Mouse (Mus musculus) CH12.LX (cell line): ENCODE data around the gene Fam229b. TPM values are rescaled to one million over a fixed set of nuclear protein-coding genes. Genes with fewer than 3 reads are reported as not detected.

ENCODE experiments used
- DNase-seq: peaks from one replicate; pipeline ENCODE4 v3.0.0-alpha.2; 2013; ENCODE audit errors: extremely low read depth
- H3K27ac ChIP-seq: 2 replicates; pipeline ENCODE4 v1.5.1; 2012; ENCODE audit warnings: low read depth, mild to moderate bottlenecking, control low read depth, moderate library complexity; ENCODE audit not compliant: insufficient read depth
- H3K27me3 ChIP-seq: replicated peaks from 2 replicates; pipeline ENCODE3; 2012; ENCODE audit warnings: inconsistent platforms
- H3K36me3 ChIP-seq, 2 experiments: replicated peaks in 1 of 2; 2 replicates each; pipeline versions ENCODE3 to v1.6.1; 2012; ENCODE audit warnings: inconsistent platforms in 1 of 2, low read length in 1 of 2, mild to moderate bottlenecking in 1 of 2, mixed read lengths in 1 of 2, moderate library complexity in 1 of 2; ENCODE audit not compliant: control insufficient read depth in 1 of 2, insufficient read depth in 1 of 2
- H3K4me1 ChIP-seq, 2 experiments: 2 replicates each; pipeline ENCODE4 v1.6.1; 2012; ENCODE audit warnings: inconsistent platforms in 1 of 2, moderate library complexity in 1 of 2; ENCODE audit not compliant: insufficient read depth in 2 of 2, control insufficient read depth in 1 of 2
- H3K4me2 ChIP-seq: 2 replicates; pipeline ENCODE4 v1.6.1; 2012; ENCODE audit warnings: low read depth, mild to moderate bottlenecking, control low read depth; ENCODE audit not compliant: poor library complexity, insufficient read depth, severe bottlenecking
- H3K4me3 ChIP-seq, 3 experiments: fragments of 150-350 bp in 1 of 3; sonication (generic) in 1 of 3; replicated peaks in 1 of 3; 2 replicates each; pipeline versions ENCODE3 to v1.5.1; 2011 to 2012; ENCODE audit warnings: low read depth in 2 of 3, low read length in 2 of 3, mild to moderate bottlenecking in 2 of 3, moderate library complexity in 2 of 3, control low read depth in 1 of 3, improper control_type of control experiment in 1 of 3, inconsistent platforms in 1 of 3, mixed read lengths in 1 of 3; ENCODE audit not compliant: poor library complexity in 1 of 3
- H3K79me2 ChIP-seq: replicated peaks from 2 replicates; pipeline ENCODE4 v1.6.1; 2012; ENCODE audit warnings: mild to moderate bottlenecking, moderate library complexity; ENCODE audit not compliant: control insufficient read depth, poor library complexity, insufficient read depth, severe bottlenecking; ENCODE audit errors: extremely low read depth
- H3K9ac ChIP-seq: 2 replicates; pipeline ENCODE4 v1.6.1; 2012; ENCODE audit warnings: low read depth, mild to moderate bottlenecking, control low read depth, moderate library complexity; ENCODE audit not compliant: insufficient read depth
- H3K9me3 ChIP-seq: replicated peaks from 2 replicates; pipeline ENCODE3; 2012; ENCODE audit warnings: low read length, inconsistent platforms, mixed read lengths
- BHLHE40 ChIP-seq: IDR thresholded peaks from 2 replicates; pipeline ENCODE4 v1.6.1; 2011; ENCODE audit warnings: mild to moderate bottlenecking, low read depth, low read length, improper control_type of control experiment
- CHD1 ChIP-seq: IDR thresholded peaks from 2 replicates; pipeline ENCODE4 v1.6.1; 2012; ENCODE audit warnings: low read depth, low read length, improper control_type of control experiment, inconsistent platforms
- CHD2 ChIP-seq: IDR thresholded peaks from 2 replicates; pipeline ENCODE4 v1.6.1; 2011; ENCODE audit warnings: low read length, improper control_type of control experiment
- CTCF ChIP-seq, 2 experiments: IDR thresholded peaks in 1 of 2; conservative IDR thresholded peaks in 1 of 2; 2 replicates each; pipeline ENCODE4 v1.5.1; 2011 to 2012; ENCODE audit warnings: low read depth in 2 of 2, low read length in 2 of 2, improper control_type of control experiment in 1 of 2, inconsistent platforms in 1 of 2, mild to moderate bottlenecking in 1 of 2, moderate library complexity in 1 of 2
- E2F4 ChIP-seq: IDR thresholded peaks from 2 replicates; pipeline ENCODE4 v1.6.1; 2011; ENCODE audit warnings: low read depth, low read length, improper control_type of control experiment; ENCODE audit not compliant: insufficient replicate concordance
- ELF1 ChIP-seq: IDR thresholded peaks from 2 replicates; pipeline ENCODE4 v1.6.1; 2014; ENCODE audit warnings: low read depth, mild to moderate bottlenecking, inconsistent platforms, low read length, improper control_type of control experiment
- EP300 ChIP-seq: IDR thresholded peaks from 2 replicates; pipeline ENCODE4 v1.6.1; 2011; ENCODE audit warnings: low read length, improper control_type of control experiment
- ETS1 ChIP-seq: conservative IDR thresholded peaks from 2 replicates; pipeline ENCODE4 v1.6.1; 2012; ENCODE audit warnings: low read depth, mild to moderate bottlenecking, inconsistent platforms, low read length, improper control_type of control experiment, moderate library complexity
- GABPA ChIP-seq: IDR thresholded peaks from 2 replicates; pipeline ENCODE4 v1.6.1; 2012; ENCODE audit warnings: low read depth, low read length, improper control_type of control experiment, inconsistent platforms; ENCODE audit not compliant: insufficient replicate concordance
- HCFC1 ChIP-seq: IDR thresholded peaks from 2 replicates; pipeline ENCODE4 v1.6.1; 2012; ENCODE audit warnings: low read depth, mild to moderate bottlenecking, inconsistent platforms, low read length, improper control_type of control experiment
- IRF4 ChIP-seq: IDR thresholded peaks from 2 replicates; pipeline ENCODE4 v1.6.1; 2014; ENCODE audit warnings: low read depth, mild to moderate bottlenecking, inconsistent platforms, low read length, improper control_type of control experiment
- KAT2A ChIP-seq: IDR thresholded peaks from 2 replicates; pipeline ENCODE4 v1.6.1; 2012; ENCODE audit warnings: low read length, improper control_type of control experiment, inconsistent platforms; ENCODE audit not compliant: insufficient replicate concordance
- MAFK ChIP-seq: IDR thresholded peaks from 2 replicates; pipeline ENCODE4 v1.6.1; 2011; ENCODE audit warnings: low read length, improper control_type of control experiment; ENCODE audit not compliant: insufficient replicate concordance
- MAX ChIP-seq: IDR thresholded peaks from 2 replicates; pipeline ENCODE4 v1.6.1; 2011; ENCODE audit warnings: low read length, improper control_type of control experiment
- MAZ ChIP-seq: IDR thresholded peaks from 2 replicates; pipeline ENCODE4 v1.6.1; 2012; ENCODE audit warnings: low read depth, mild to moderate bottlenecking, inconsistent platforms, low read length, improper control_type of control experiment, moderate library complexity
- MEF2A ChIP-seq: IDR thresholded peaks from 2 replicates; pipeline ENCODE4 v1.6.1; 2014; ENCODE audit warnings: low read depth, mild to moderate bottlenecking, inconsistent platforms, low read length, improper control_type of control experiment, borderline replicate concordance
- MXI1 ChIP-seq: IDR thresholded peaks from 2 replicates; pipeline ENCODE4 v1.6.1; 2011; ENCODE audit warnings: mild to moderate bottlenecking, low read depth, low read length, improper control_type of control experiment
- MYC ChIP-seq: IDR thresholded peaks from 2 replicates; pipeline ENCODE4 v1.6.1; 2011; ENCODE audit warnings: low read depth, mild to moderate bottlenecking, improper control_type of control experiment, low read length
- NELFE ChIP-seq: IDR thresholded peaks from 2 replicates; pipeline ENCODE4 v1.6.1; 2011; ENCODE audit warnings: low read depth, low read length, improper control_type of control experiment
- NRF1 ChIP-seq: IDR thresholded peaks from 2 replicates; pipeline ENCODE4 v1.6.1; 2014; ENCODE audit warnings: low read depth, mild to moderate bottlenecking, inconsistent platforms, low read length, improper control_type of control experiment, moderate library complexity
- PAX5 ChIP-seq: IDR thresholded peaks from 2 replicates; pipeline ENCODE4 v1.6.1; 2012; ENCODE audit warnings: low read length, inconsistent platforms, mixed read lengths
- POLR2A ChIP-seq: IDR thresholded peaks from 2 replicates; pipeline ENCODE4 v1.6.1; 2011; ENCODE audit warnings: low read depth, mild to moderate bottlenecking, improper control_type of control experiment, low read length
- POLR2AphosphoS2 ChIP-seq: IDR thresholded peaks from 2 replicates; pipeline ENCODE4 v1.6.1; 2011; ENCODE audit warnings: low read depth, low read length, improper control_type of control experiment
- RAD21 ChIP-seq: IDR thresholded peaks from 2 replicates; pipeline ENCODE4 v1.6.1; 2011; ENCODE audit warnings: low read depth, mild to moderate bottlenecking, low read length, improper control_type of control experiment, moderate library complexity
- RCOR1 ChIP-seq: conservative IDR thresholded peaks from 2 replicates; pipeline ENCODE4 v1.6.1; 2012; ENCODE audit warnings: low read depth, mild to moderate bottlenecking, inconsistent platforms, low read length, improper control_type of control experiment
- SIN3A ChIP-seq: IDR thresholded peaks from 2 replicates; pipeline ENCODE4 v1.6.1; 2012; ENCODE audit warnings: low read length, improper control_type of control experiment, inconsistent platforms
- SMC3 ChIP-seq: IDR thresholded peaks from 2 replicates; pipeline ENCODE4 v1.6.1; 2011; ENCODE audit warnings: low read depth, low read length, improper control_type of control experiment
- TBP ChIP-seq: conservative IDR thresholded peaks from 2 replicates; pipeline ENCODE4 v1.6.1; 2011; ENCODE audit warnings: low read depth, low read length, improper control_type of control experiment
- TCF12 ChIP-seq: IDR thresholded peaks from 2 replicates; pipeline ENCODE4 v1.6.1; 2014; ENCODE audit warnings: low read depth, mild to moderate bottlenecking, inconsistent platforms, low read length, improper control_type of control experiment
- UBTF ChIP-seq: IDR thresholded peaks from 2 replicates; pipeline ENCODE4 v1.6.1; 2012; ENCODE audit warnings: low read depth, mild to moderate bottlenecking, inconsistent platforms, low read length, improper control_type of control experiment, moderate library complexity
- USF1 ChIP-seq: IDR thresholded peaks from 2 replicates; pipeline ENCODE4 v1.6.1; 2014; ENCODE audit warnings: low read depth, mild to moderate bottlenecking, inconsistent platforms, low read length, improper control_type of control experiment
- USF2 ChIP-seq: conservative IDR thresholded peaks from 2 replicates; pipeline ENCODE4 v1.6.1; 2011; ENCODE audit warnings: low read depth, low read length, improper control_type of control experiment
- ZC3H11A ChIP-seq: IDR thresholded peaks from 2 replicates; pipeline ENCODE4 v1.6.1; 2012; ENCODE audit warnings: low read depth, mild to moderate bottlenecking, inconsistent platforms, low read length, improper control_type of control experiment
- ZKSCAN1 ChIP-seq: IDR thresholded peaks from 2 replicates; pipeline ENCODE4 v1.6.1; 2012; ENCODE audit warnings: low read depth, inconsistent platforms, low read length, improper control_type of control experiment, borderline replicate concordance
- ZMIZ1 ChIP-seq: IDR thresholded peaks from 2 replicates; pipeline ENCODE4 v1.6.1; 2012; ENCODE audit warnings: low read depth, mild to moderate bottlenecking, inconsistent platforms, low read length, improper control_type of control experiment
- ZNF384 ChIP-seq: IDR thresholded peaks from 2 replicates; pipeline ENCODE4 v1.6.1; 2012; ENCODE audit warnings: low read depth, low read length, improper control_type of control experiment, inconsistent platforms
- dilution Hi-C: fragments of 300-500 bp; cut with MboI; formaldehyde crosslinking; loops from 2 replicates; pipeline ENCODE4 v1.14.3; 2020; ENCODE audit warnings: low sequenced_read_pairs; ENCODE audit not compliant: extremely low pct_unique_long_range_greater_than_20kb, extremely low pct_ligation_motif_present
- in situ Hi-C: fragments of 300-500 bp; cut with MboI; formaldehyde crosslinking; loops from 3 replicates; pipeline ENCODE4 v1.14.3; 2019; ENCODE audit warnings: low sequenced_read_pairs, low pct_ligation_motif_present, low pct_unique_long_range_greater_than_20kb, mixed read lengths
- polyA plus RNA-seq: library from polyadenylated mRNA; unstranded; fragments of >175 nt; gene quantifications from 2 replicates; pipeline ENCODE4 v1.2.1, GENCODE M21; 2012; ENCODE audit warnings: low read depth; ENCODE audit not compliant: insufficient read length
- total RNA-seq, 2 experiments: library from RNA; depleted of rRNA; stranded (reverse); fragments of 300-350 nt in 1 of 2; fragments of >200 nt in 1 of 2; gene quantifications; 2 replicates each; pipeline ENCODE4 v1.2.3; 2012 to 2014

Gene Fam229b
- total RNA-seq (2012; rRNA removed) (8.2 and 11.2 TPM in 2 replicates), total RNA-seq (2014; rRNA removed) (17.3 and 18.3 TPM in 2 replicates), polyA plus RNA-seq (6.2 and 6.9 TPM in 2 replicates)

- peak; percentile 96 for DNase-seq
- H3K4me3 ChIP-seq = peak within 1 kb of the TSS; percentile 79 to 89 (median 81)
- H3K9ac ChIP-seq = peak within 1 kb of the TSS; percentile 42; the same call in 1 of the 2 replicates
- H3K4me2 ChIP-seq = peak within 1 kb of the TSS; percentile 61
- in situ Hi-C loops = no loop called here
- H3K79me2 ChIP-seq = peaks cover 8% of the 10 kb centered on the region
- H3K27me3 ChIP-seq = no peaks in the 10 kb centered on the region
- TF ChIP-seq EP300 (no peak), RCOR1 (no peak), RAD21 (no peak), BHLHE40 (no peak), MAFK (no peak), ZMIZ1 (peak; percentile 83; the same call in 1 of the 2 replicates), HCFC1 (peak; percentile 82), SIN3A (peak; percentile 70), MEF2A (no peak), ZNF384 (no peak), USF1 (no peak), E2F4 (peak; percentile 61; the same call in 1 of the 2 replicates), POLR2AphosphoS2 (peak; percentile 52; the same call in 1 of the 2 replicates), ZKSCAN1 (no peak), IRF4 (no peak), ELF1 (0 out of 2 replicates have a peak, but pooled peaks have one; percentile 43), SMC3 (no peak), POLR2A (peak; percentile 85), NRF1 (peak; percentile 80), KAT2A (no peak; the same call in 1 of the 2 replicates), MAZ (no peak), CTCF (conservative IDR thresholded peaks at IDR 0.05 in 1 of 2, IDR thresholded peaks at IDR 0.05 in 1 of 2; ENCODE audit: low read depth in 2 of 2, low read length in 2 of 2) (no peak), TBP (peak; percentile 87; the same call in 1 of the 2 replicates), MXI1 (peak; percentile 93), ETS1 (no peak), ZC3H11A (no peak), GABPA (no peak), UBTF (no peak), MAX (peak; percentile 60; the same call in 1 of the 2 replicates), NELFE (peak; percentile 79), CHD1 (no peak), PAX5 (no peak), USF2 (no peak), MYC (no peak; the same call in 1 of the 2 replicates), TCF12 (peak; percentile 76), CHD2 (no peak)
- H3K36me3 ChIP-seq = peaks cover 12 to 31% of the 10 kb centered on the region in 2 experiments
- H3K4me1 ChIP-seq = peaks cover 0 to 16% of the 10 kb centered on the region in 2 experiments; a peak in 2 of 4 replicates
- no peaks in the 10 kb centered on the region for H3K9me3 ChIP-seq
- H3K27ac ChIP-seq = no peak within 1 kb of the TSS
- dilution Hi-C loops = no loop called here
These were observed at the start of gene Fam229b, which contains the start of gene Tube1 for GRCm38 (mm10) chr10:39133462-39134310. Gene Fam229b, minus strand, starts transcription at chr10:39133914. Gene Tube1, plus strand, starts transcription at chr10:39133976.
